20 mouse cellular contexts compared by ENCODE assay signal in the genomic region with DNA sequence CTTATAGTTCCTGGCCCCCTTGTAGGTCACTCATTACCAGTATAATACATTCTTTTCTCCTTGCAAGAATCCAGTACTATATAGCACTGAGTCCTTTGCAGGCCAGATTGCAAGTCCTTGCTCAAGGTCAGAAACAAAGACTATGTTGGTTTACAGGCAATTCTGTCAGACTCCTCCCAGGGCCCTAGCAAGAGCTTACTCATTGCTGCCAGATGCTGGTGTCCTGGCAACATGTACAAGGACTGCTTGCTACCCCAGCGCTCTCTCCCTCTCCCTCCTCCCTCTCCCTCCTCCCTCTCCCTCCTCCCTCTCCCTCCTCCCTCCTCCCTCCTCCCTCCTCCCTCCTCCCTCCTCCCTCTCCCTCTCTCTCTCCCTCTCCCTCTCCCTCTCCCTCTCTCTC. TPM values are rescaled to one million over a fixed set of nuclear protein-coding genes. Genes with fewer than 3 reads are reported as not detected.
A peak's percentile ranks its signal among the peaks of the same experiment; 100 is the strongest.
DNase-seq lines count a peak whose midpoint lies in the region; ATAC-seq and TF ChIP-seq lines count a peak whose summit lies in the region.
"Had no signal": no experiment of that assay in that cellular context is flagged by ENCODE, and none has a peak within 500 bp of the region (broad histone marks: within the 10 kb centered on the region; RNA-seq: fewer than 3 reads in every experiment).

No protein-coding gene starts in this region.

- peak; percentile 26 for DNase-seq in embryonic facial prominence, embryonic 14.5 days (ENCODE audit: low spot score)
- DNase-seq in embryonic facial prominence, embryonic 10.5 days (ENCODE audit: low spot score): no peak
- DNase-seq in neural tube, embryonic 10.5 days (ENCODE audit: extremely low spot score, low spot score): no peak
- DNase-seq in brain, embryonic 14.5 days (ENCODE audit: low read depth): peak; percentile 34
- no peak for DNase-seq in left cerebral cortex, postnatal 36 days (ENCODE audit: low spot score in 2 of 2)
- DNase-seq: B cell, adult 2 months; cerebellum, postnatal 36 days; gastrocnemius, adult 2 months; right cerebral cortex, postnatal 14 days; spleen, adult 18-20 months; thymus, postnatal 36 days had no signal

- no peaks in the 10 kb centered on the region for H3K36me3 ChIP-seq in embryonic facial prominence, embryonic 14.5 days (ENCODE audit: control insufficient read depth, insufficient read depth, low read length)
- H3K36me3 ChIP-seq in embryonic facial prominence, embryonic 10.5 days (replicated peaks): no peaks in the 10 kb centered on the region
- no peaks in the 10 kb centered on the region for H3K36me3 ChIP-seq in neural tube, embryonic 13.5 days
- H3K36me3 ChIP-seq: liver, embryonic 15.5 days had no signal

- no peak overlapping the region for H3K4me2 ChIP-seq in embryonic facial prominence, embryonic 14.5 days (ENCODE audit: low read depth, low read length)
- no peak overlapping the region for H3K4me2 ChIP-seq in neural tube, embryonic 13.5 days
- H3K4me2 ChIP-seq: heart, embryonic 11.5 days; hindbrain, embryonic 14.5 days; liver, embryonic 15.5 days; midbrain, embryonic 11.5 days had no signal

- H3K9me3 ChIP-seq in embryonic facial prominence, embryonic 14.5 days (ENCODE audit: control insufficient read depth, low read length): no peaks in the 10 kb centered on the region
- H3K9me3 ChIP-seq in embryonic facial prominence, embryonic 10.5 days: no peaks in the 10 kb centered on the region
- H3K9me3 ChIP-seq in neural tube, embryonic 13.5 days: no peaks in the 10 kb centered on the region
- H3K9me3 ChIP-seq: liver, embryonic 15.5 days had no signal

- no peak overlapping the region for H3K9ac ChIP-seq in embryonic facial prominence, embryonic 14.5 days (ENCODE audit: low read depth, low read length)
- H3K9ac ChIP-seq in neural tube, embryonic 13.5 days: no peak overlapping the region
- H3K9ac ChIP-seq: hindbrain, embryonic 14.5 days; liver, embryonic 15.5 days had no signal

- TF ChIP-seq CTCF in brain, embryonic 14.5 days (IDR thresholded peaks at IDR 0.05; ENCODE audit: borderline replicate concordance, extremely low read depth, insufficient read depth, insufficient read length): no peak

- no peaks in the 10 kb centered on the region for H3K27me3 ChIP-seq in embryonic facial prominence, embryonic 14.5 days (replicated peaks; ENCODE audit: control insufficient read depth, insufficient read depth, low read length)
- H3K27me3 ChIP-seq in embryonic facial prominence, embryonic 10.5 days (replicated peaks; ENCODE audit: low read depth, poor library complexity, severe bottlenecking): no peaks in the 10 kb centered on the region
- H3K27me3 ChIP-seq in neural tube, embryonic 13.5 days: peaks cover 6% of the 10 kb centered on the region; the same call in 1 of the 2 replicates
- H3K27me3 ChIP-seq: liver, embryonic 15.5 days had no signal

- H3K27ac ChIP-seq in embryonic facial prominence, embryonic 14.5 days (replicated peaks; ENCODE audit: low read depth, low read length): no peak overlapping the region
- no peak overlapping the region for H3K27ac ChIP-seq in embryonic facial prominence, embryonic 10.5 days (replicated peaks)
- no peak overlapping the region for H3K27ac ChIP-seq in neural tube, embryonic 13.5 days (replicated peaks)
- H3K27ac ChIP-seq: gastrocnemius, adult 2 months; hindbrain, embryonic 14.5 days; kidney, postnatal 0 days; liver, embryonic 15.5 days; macrophage had no signal

- no peaks in the 10 kb centered on the region for H3K4me1 ChIP-seq in embryonic facial prominence, embryonic 14.5 days (ENCODE audit: control insufficient read depth, insufficient read depth, low read length)
- peaks cover 8% of the 10 kb centered on the region; the same call in 1 of the 2 replicates for H3K4me1 ChIP-seq in embryonic facial prominence, embryonic 10.5 days
- no peaks in the 10 kb centered on the region for H3K4me1 ChIP-seq in neural tube, embryonic 13.5 days (replicated peaks)
- H3K4me1 ChIP-seq: liver, embryonic 15.5 days had no signal

- intact Hi-C loops in left cerebral cortex, postnatal 36 days (cut with DNase I): no loop called here

- H3K4me3 ChIP-seq in embryonic facial prominence, embryonic 14.5 days (ENCODE audit: low read depth, low read length): no peak overlapping the region
- no peak overlapping the region for H3K4me3 ChIP-seq in embryonic facial prominence, embryonic 10.5 days
- no peak overlapping the region for H3K4me3 ChIP-seq in neural tube, embryonic 13.5 days
- H3K4me3 ChIP-seq: gastrocnemius, adult 2 months; liver, embryonic 15.5 days had no signal

- ATAC-seq in embryonic facial prominence, embryonic 14.5 days (ENCODE audit: low read depth): no peak
- peak; percentile 27; the same call in 1 of the 2 replicates for ATAC-seq in neural tube, embryonic 13.5 days (ENCODE audit: low read depth)
- ATAC-seq in activated CD4-positive, CD25-positive, alpha-beta regulatory T cell, adult 4 months: no peak
- ATAC-seq: intestine, embryonic 16.5 days had no signal

- TF ChIP-seq POLR2A in brain, embryonic 14.5 days (IDR thresholded peaks at IDR 0.05; ENCODE audit: borderline replicate concordance, extremely low read depth, insufficient read depth, insufficient read length, poor library complexity, severe bottlenecking): no peak

- WGBS in embryonic facial prominence, embryonic 14.5 days: 22% methylated on average over 1 of the region's 1 CpGs
- WGBS in embryonic facial prominence, embryonic 10.5 days: 74% methylated on average over 1 of the region's 1 CpGs
- 43% methylated on average over 1 of the region's 1 CpGs for WGBS in neural tube, embryonic 13.5 days

RNA-seq across cellular contexts. Expression of a gene that starts 56.0 kb away (rescaled TPM):
- polyA plus RNA-seq in embryonic facial prominence, embryonic 14.5 days (2014; fragmentation: Nextera tagmentation; extraction: Ambion mirVana): 10.2 and 10.6 TPM in 2 replicates
- polyA plus RNA-seq in embryonic facial prominence, embryonic 10.5 days (2016; fragmentation: Nextera tagmentation; extraction: Ambion mirVana): 10.6 and 11.0 TPM in 2 replicates
- 8.4 and 8.7 TPM in 2 replicates for polyA plus RNA-seq in neural tube, embryonic 13.5 days (2015; fragmentation: Nextera tagmentation; extraction: Ambion mirVana)
- 8.9 and 12.2 TPM in 2 replicates for polyA plus RNA-seq in brain, embryonic 14.5 days (2012; rRNA removed)
- 10 to 100 TPM in 1 of 2 experiments, 1 to 10 TPM in 1; 8.3 to 10.3 TPM for total RNA-seq in left cerebral cortex, postnatal 36 days (2021)
- polyA plus RNA-seq in activated CD4-positive, CD25-positive, alpha-beta regulatory T cell, adult 4 months (2017; shearing (Covaris generic)): 10 to 100 TPM; 10.1 to 11.8 TPM

RNA-seq across cellular contexts. Expression of a gene that starts 56.3 kb away (rescaled TPM):
- 10.5 and 12.9 TPM in 2 replicates for polyA plus RNA-seq in embryonic facial prominence, embryonic 14.5 days (2014; fragmentation: Nextera tagmentation; extraction: Ambion mirVana)
- polyA plus RNA-seq in embryonic facial prominence, embryonic 10.5 days (2016; fragmentation: Nextera tagmentation; extraction: Ambion mirVana): 23.5 and 24.7 TPM in 2 replicates
- polyA plus RNA-seq in neural tube, embryonic 13.5 days (2015; fragmentation: Nextera tagmentation; extraction: Ambion mirVana): 25.6 and 25.7 TPM in 2 replicates
- polyA plus RNA-seq in brain, embryonic 14.5 days (2012; rRNA removed): 15.9 and 30.7 TPM in 2 replicates
- 10 to 100 TPM; 18.1 to 27.7 TPM for total RNA-seq in left cerebral cortex, postnatal 36 days (2021)
- 1 to 10 TPM; 8.7 to 8.8 TPM for polyA plus RNA-seq in activated CD4-positive, CD25-positive, alpha-beta regulatory T cell, adult 4 months (2017; shearing (Covaris generic))

Comparison
In these comparisons a context has a peak if more than half of its experiments do, and no peak if none do; other contexts are left out.
1. DNase-seq: peak in embryonic facial prominence, embryonic 14.5 days (single experiment) and brain, embryonic 14.5 days (single experiment); none in embryonic facial prominence, embryonic 10.5 days (single experiment), neural tube, embryonic 10.5 days (single experiment) and left cerebral cortex, postnatal 36 days (0 of 2).